Comparison of ENCODE assay signal across 27 mouse cellular contexts in the genomic region with DNA sequence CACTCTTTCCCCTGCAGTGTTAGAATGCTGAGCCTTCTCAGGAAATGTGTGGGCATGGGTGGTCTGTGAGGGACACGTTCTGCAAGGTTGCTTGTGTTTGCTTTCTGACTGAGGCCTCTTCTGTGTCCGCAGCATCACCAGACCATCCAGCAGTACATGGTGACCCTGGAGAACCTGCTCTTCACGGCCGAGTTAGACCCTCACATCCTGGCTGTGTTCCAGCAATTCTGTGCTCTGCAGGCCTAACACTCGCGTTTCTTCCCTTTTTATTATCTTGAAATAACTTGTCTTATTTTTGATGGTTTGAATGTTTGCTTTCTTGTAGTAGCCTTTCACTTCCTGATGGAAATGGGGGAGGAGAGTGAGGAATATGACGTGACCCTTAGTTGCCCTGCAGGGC.
"Had no signal": no experiment of that assay in that cellular context is flagged by ENCODE, and none has a peak within 500 bp of the region (broad histone marks: within the 10 kb centered on the region; RNA-seq: fewer than 3 reads in every experiment).

No protein-coding gene starts in this region.

- H3K27me3 ChIP-seq: embryonic facial prominence, embryonic 12.5 days; embryonic facial prominence, embryonic 13.5 days; embryonic facial prominence, embryonic 15.5 days; forebrain, embryonic 12.5 days; forebrain, embryonic 13.5 days; forebrain, embryonic 15.5 days had no signal

- DNase-seq: cerebellum, adult 8-10 months; cerebellum, adult 9-10 months; cerebellum, adult 9-11 months; cerebellum, postnatal 10 days; cerebellum, postnatal 14 days; cerebellum, postnatal 25 days; cerebellum, postnatal 36 days; embryo, embryonic 11 days; forebrain, postnatal 0 days; gastrocnemius, adult 2 months; gastrocnemius, postnatal 10 days; gastrocnemius, postnatal 14 days; gastrocnemius, postnatal 25 days; gastrocnemius, postnatal 36 days; heart, adult 18-20 months; heart, adult 2 months had no signal

- H3K27ac ChIP-seq: embryonic facial prominence, embryonic 10.5 days; embryonic facial prominence, embryonic 12.5 days; embryonic facial prominence, embryonic 13.5 days; embryonic facial prominence, embryonic 15.5 days; forebrain, embryonic 10.5 days; forebrain, embryonic 12.5 days; forebrain, embryonic 13.5 days; forebrain, embryonic 15.5 days; gastrocnemius, adult 2 months; heart, adult 2 months had no signal

- H3K4me1 ChIP-seq: embryonic facial prominence, embryonic 10.5 days; embryonic facial prominence, embryonic 12.5 days; embryonic facial prominence, embryonic 13.5 days; embryonic facial prominence, embryonic 15.5 days; forebrain, embryonic 10.5 days; forebrain, embryonic 12.5 days; forebrain, embryonic 13.5 days; forebrain, embryonic 15.5 days had no signal

- ATAC-seq: forebrain, embryonic 13.5 days; forebrain, embryonic 14.5 days; forebrain, embryonic 15.5 days; forebrain, embryonic 16.5 days; forebrain, postnatal 0 days had no signal

- H3K4me3 ChIP-seq: embryonic facial prominence, embryonic 10.5 days; embryonic facial prominence, embryonic 12.5 days; embryonic facial prominence, embryonic 13.5 days; embryonic facial prominence, embryonic 15.5 days; erythroblast, embryonic 14.5 days; forebrain, embryonic 10.5 days; forebrain, embryonic 12.5 days; forebrain, embryonic 13.5 days; forebrain, embryonic 15.5 days; gastrocnemius, adult 2 months; heart, adult 2 months had no signal

- H3K4me2 ChIP-seq: embryonic facial prominence, embryonic 12.5 days; embryonic facial prominence, embryonic 13.5 days; embryonic facial prominence, embryonic 15.5 days; forebrain, embryonic 12.5 days; forebrain, embryonic 13.5 days; forebrain, embryonic 15.5 days had no signal

- H3K9me3 ChIP-seq: embryonic facial prominence, embryonic 10.5 days; embryonic facial prominence, embryonic 12.5 days; embryonic facial prominence, embryonic 13.5 days; embryonic facial prominence, embryonic 15.5 days; forebrain, embryonic 10.5 days; forebrain, embryonic 12.5 days; forebrain, embryonic 13.5 days; forebrain, embryonic 15.5 days had no signal

- H3K9ac ChIP-seq: embryonic facial prominence, embryonic 12.5 days; embryonic facial prominence, embryonic 13.5 days; embryonic facial prominence, embryonic 15.5 days; forebrain, embryonic 12.5 days; forebrain, embryonic 13.5 days; forebrain, embryonic 15.5 days; forebrain, postnatal 0 days had no signal
